Mouse (Mus musculus): ENCODE measurements at regions not wholly inside any gene's neighbourhood (a gene's known extent, or its start where the extent isn't known, plus 50 kb on each side); places are given as distances from the start of the nearest gene placed in this dataset.

DNA sequence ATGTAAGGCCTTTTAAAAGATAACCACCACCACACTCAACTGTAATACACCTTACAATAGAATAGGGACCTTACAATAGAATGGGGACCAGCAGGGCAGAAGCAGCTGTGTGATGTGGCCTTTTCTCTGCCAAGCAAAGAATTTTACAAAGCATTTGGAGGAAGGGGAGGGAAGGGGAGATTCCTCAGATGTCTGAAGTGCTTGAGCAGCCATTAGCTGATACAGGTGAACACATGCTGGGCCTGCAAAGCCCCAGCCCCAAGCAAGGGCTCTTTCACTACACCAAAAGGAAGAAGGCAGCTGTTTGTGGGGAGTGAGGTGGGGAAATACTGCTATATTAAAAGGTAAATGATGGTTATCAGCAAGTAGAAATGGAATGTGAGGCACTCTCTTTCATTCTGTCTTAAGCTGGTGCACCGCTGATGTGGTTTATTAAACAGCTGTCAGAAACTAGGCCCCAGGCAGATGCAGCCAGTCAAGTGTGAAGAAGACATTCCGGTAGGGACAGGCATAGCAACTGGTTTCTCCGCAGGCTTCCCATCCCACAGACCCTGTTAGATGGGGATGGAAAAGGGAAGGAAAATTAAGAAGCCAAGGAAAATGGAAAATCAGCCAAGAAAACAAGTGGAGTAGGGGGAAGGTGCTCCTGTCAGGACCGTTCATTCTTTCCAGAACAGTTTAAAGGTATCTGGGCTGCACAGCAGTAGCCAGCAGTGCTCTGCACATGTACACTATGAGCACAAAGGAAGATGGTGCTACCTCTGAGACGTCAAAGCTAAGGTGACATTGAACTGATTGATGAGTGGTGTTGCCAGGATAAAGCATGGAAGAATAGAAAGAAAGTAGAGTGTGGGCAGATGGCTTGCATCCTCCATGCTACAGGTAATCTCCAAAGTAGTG, 508.6 kb upstream of the Plxna2 start:
- Histone ChIP-seq H3K27me3 (replicated peaks; ENCODE audit: low read depth, poor library complexity, severe bottlenecking) (peaks cover 51% of the 10 kb centered on the region), H3K36me3 (replicated peaks) (no peaks in the 10 kb centered on the region), H3K4me3 (no peak overlapping the region), H3K27ac (replicated peaks) (no peak overlapping the region), H3K4me1 (peaks cover 23% of the 10 kb centered on the region), H3K9me3 (no peaks in the 10 kb centered on the region)
- DNase-seq (ENCODE audit: low spot score) = peak; percentile 25
- WGBS = 39% methylated on average over 5 of the region's 5 CpGs

DNA sequence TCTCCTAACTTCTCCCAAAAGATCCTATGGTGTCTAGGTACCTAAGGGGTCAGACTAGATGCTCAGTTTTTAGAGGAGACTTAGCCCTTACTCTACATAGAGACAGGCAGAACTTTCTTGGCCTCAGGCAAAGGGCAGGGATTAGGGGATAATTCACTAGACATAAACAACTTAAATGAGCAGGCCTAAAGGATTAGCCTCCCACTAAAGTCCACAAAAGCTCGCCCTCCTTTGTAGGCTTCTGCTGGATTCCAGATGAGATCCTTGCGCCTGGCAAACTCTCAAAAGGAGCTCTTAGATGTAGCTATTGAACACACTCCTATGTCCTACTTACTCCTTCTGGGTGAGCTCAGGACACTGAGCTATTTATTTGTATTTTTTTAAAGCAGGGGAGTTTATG, 509.9 kb upstream of the Plxna2 start:
- H3K27ac ChIP-seq (replicated peaks) = no peak overlapping the region
- H3K4me3 ChIP-seq = no peak overlapping the region
- peak; percentile 27 for DNase-seq (ENCODE audit: low spot score)
- peaks cover 62% of the 10 kb centered on the region for H3K27me3 ChIP-seq (replicated peaks; ENCODE audit: low read depth, poor library complexity, severe bottlenecking)
- H3K9me3 ChIP-seq = no peaks in the 10 kb centered on the region
- H3K4me1 ChIP-seq = peaks cover 23% of the 10 kb centered on the region
- WGBS = 14% methylated on average over 2 of the region's 2 CpGs
- no peaks in the 10 kb centered on the region for H3K36me3 ChIP-seq (replicated peaks)

- peaks cover 62% of the 10 kb centered on the region for H3K27me3 ChIP-seq (replicated peaks; ENCODE audit: low read depth, poor library complexity, severe bottlenecking)
- DNase-seq (ENCODE audit: low spot score) = no peak
Observed at GRCm38 (mm10) chr1:194107271-194107938, 510.6 kb upstream of the Plxna2 start.

DNA sequence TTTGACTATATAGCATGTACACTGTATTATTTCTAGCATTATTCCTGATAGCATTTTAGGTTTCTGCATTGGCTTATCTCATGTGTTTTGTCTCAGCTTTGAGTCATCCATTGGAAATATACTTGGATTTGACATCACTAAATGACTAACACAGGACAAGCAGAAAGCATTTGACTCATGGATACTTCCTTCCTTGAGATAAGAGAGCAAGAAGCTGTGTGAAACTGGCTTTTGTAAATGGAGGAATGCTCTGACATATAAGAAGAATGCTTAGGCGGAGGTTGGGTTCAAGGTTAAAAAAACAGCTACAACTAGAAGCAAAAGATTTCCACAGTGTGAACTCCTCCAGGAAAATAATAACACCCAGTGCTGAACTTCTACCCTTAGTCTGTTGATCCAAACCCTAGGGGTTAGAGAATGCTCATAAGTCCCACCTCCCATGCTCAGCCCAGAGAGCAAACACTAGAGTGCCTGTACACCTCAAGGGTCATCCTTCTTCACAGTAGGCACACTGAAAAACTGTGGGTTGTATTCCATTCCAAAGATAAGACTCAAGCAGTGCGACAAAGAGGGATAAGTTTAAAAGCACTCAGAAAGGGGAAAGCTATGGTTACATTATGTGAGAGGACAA, 528.0 kb upstream of the Plxna2 start:
- no peak overlapping the region for H3K27ac ChIP-seq (replicated peaks)
- H3K4me3 ChIP-seq = no peak overlapping the region
- whole genome bisulfite sequencing = 79% methylated on average over 2 of the region's 2 CpGs

More at GRCm38 (mm10) chr1:194107271-194107938, 510.6 kb upstream of the Plxna2 start:
- Histone ChIP-seq H3K4me1 (peaks cover 23% of the 10 kb centered on the region), H3K9me3 (no peaks in the 10 kb centered on the region), H3K36me3 (replicated peaks) (no peaks in the 10 kb centered on the region), H3K27ac (replicated peaks) (no peak overlapping the region), H3K4me3 (no peak overlapping the region)
- 78% methylated on average over 3 of the region's 3 CpGs for WGBS

DNA sequence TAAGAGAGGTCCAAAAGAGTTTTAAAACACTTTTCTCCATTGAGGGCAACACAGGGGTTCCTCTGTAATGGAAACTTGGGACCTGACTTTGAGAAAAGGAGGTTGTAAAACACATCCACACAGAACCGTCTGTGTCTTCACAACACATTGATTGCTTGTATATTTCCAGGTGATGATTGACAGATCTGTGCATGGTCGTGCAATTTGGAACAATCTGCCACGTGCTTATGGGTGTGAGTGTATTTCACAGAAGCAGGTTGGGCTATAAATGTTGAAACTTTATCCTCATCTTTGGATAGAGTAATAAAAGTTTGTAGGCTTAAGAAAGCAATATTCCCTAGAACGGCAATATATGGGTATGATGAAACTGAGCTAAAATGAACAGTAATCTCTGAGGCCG, 559.5 kb upstream of the Plxna2 start:
- no peak overlapping the region for H3K4me3 ChIP-seq
- no peak for DNase-seq (ENCODE audit: low spot score)
- no peaks in the 10 kb centered on the region for H3K4me1 ChIP-seq
- no peaks in the 10 kb centered on the region for H3K36me3 ChIP-seq (replicated peaks)
- 88% methylated on average over 5 of the region's 5 CpGs for WGBS
- no peak overlapping the region for H3K27ac ChIP-seq (replicated peaks)
- H3K9me3 ChIP-seq = no peaks in the 10 kb centered on the region
- H3K27me3 ChIP-seq (replicated peaks; ENCODE audit: low read depth, poor library complexity, severe bottlenecking) = no peaks in the 10 kb centered on the region

More for the DNA sequence above, 528.0 kb upstream of the Plxna2 start:
- H3K4me1 ChIP-seq = no peaks in the 10 kb centered on the region
- no peaks in the 10 kb centered on the region for H3K27me3 ChIP-seq (replicated peaks; ENCODE audit: low read depth, poor library complexity, severe bottlenecking)
- no peak for DNase-seq (ENCODE audit: low spot score)
- H3K9me3 ChIP-seq = no peaks in the 10 kb centered on the region
- H3K36me3 ChIP-seq (replicated peaks) = no peaks in the 10 kb centered on the region

- H3K27ac ChIP-seq (replicated peaks) = no peak overlapping the region
- H3K4me1 ChIP-seq = no peaks in the 10 kb centered on the region
- H3K4me3 ChIP-seq = no peak overlapping the region
- H3K27me3 ChIP-seq (replicated peaks; ENCODE audit: low read depth, poor library complexity, severe bottlenecking) = no peaks in the 10 kb centered on the region
- no peak for DNase-seq (ENCODE audit: low spot score)
- no peaks in the 10 kb centered on the region for H3K9me3 ChIP-seq
- H3K36me3 ChIP-seq (replicated peaks) = no peaks in the 10 kb centered on the region
- WGBS = 25% methylated on average over 1 of the region's 1 CpGs
Observed at GRCm38 (mm10) chr1:194056544-194056943, 561.5 kb upstream of the Plxna2 start.

DNA sequence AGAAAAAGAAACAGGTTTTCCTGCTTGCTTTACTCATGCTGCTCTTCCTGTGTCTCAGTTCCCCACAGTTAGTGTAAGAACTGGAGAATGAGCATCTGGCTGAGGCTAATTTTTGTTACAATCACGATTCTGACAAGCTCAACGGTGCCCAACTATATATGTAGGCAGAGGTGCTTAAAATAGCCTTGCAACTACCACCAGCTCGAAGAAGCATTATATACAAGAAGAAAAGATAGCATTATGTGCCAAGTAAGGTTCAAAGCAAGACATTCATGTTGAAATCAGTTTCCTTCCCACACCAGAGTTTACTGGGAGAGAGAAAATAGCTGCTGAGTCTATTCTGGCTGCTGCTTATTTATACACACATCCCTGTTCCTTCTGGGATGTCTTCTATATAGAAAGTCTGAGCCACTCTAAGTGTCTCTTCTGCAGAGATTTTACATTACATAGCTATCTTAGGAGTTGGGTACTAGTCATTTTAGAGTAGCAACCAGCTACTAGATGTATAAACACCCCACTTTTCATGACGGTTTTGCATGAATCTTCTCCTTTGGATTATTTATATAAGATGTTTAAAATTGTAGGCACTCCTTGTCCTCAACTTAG, 568.2 kb upstream of the Plxna2 start:
- DNase-seq (ENCODE audit: low spot score) = no peak
- H3K27ac ChIP-seq (replicated peaks) = no peak overlapping the region
- H3K36me3 ChIP-seq (replicated peaks) = no peaks in the 10 kb centered on the region
- 81% methylated on average over 4 of the region's 4 CpGs for WGBS
- no peaks in the 10 kb centered on the region for H3K4me1 ChIP-seq
- no peaks in the 10 kb centered on the region for H3K9me3 ChIP-seq
- H3K27me3 ChIP-seq (replicated peaks; ENCODE audit: low read depth, poor library complexity, severe bottlenecking) = no peaks in the 10 kb centered on the region
- no peak overlapping the region for H3K4me3 ChIP-seq

- H3K4me1 ChIP-seq = peaks cover 7% of the 10 kb centered on the region; the same call in 1 of the 2 replicates
- H3K9me3 ChIP-seq = no peaks in the 10 kb centered on the region
- no peak for DNase-seq (ENCODE audit: low spot score)
- H3K36me3 ChIP-seq (replicated peaks) = no peaks in the 10 kb centered on the region
- WGBS = 66% methylated on average over 8 of the region's 8 CpGs
- no peak overlapping the region for H3K27ac ChIP-seq (replicated peaks)
- no peak overlapping the region for H3K4me3 ChIP-seq
- no peaks in the 10 kb centered on the region; the same call in 1 of the 2 replicates for H3K27me3 ChIP-seq (replicated peaks; ENCODE audit: low read depth, poor library complexity, severe bottlenecking)
Observed at GRCm38 (mm10) chr1:194041393-194042352, 576.3 kb upstream of the Plxna2 start.

DNA sequence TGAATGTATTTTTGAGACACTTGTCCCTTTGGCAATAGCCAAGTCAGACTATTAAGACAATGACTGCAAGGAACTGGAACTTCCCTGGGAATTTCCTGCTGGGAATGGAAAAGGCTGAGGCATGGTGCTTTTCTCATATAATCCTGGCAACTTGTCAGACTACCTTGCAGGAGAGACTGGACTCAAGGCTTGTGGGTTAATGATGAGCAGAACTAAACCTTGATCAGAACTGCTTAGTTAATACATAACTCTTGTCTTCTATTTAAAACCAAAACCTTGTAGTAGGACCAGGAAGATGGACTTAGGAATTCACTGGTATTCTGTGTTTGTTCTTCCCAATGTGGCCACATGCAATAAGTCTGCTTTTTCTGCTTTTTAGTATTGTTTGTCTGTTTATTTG, 579.3 kb upstream of the Plxna2 start:
- peaks cover 17% of the 10 kb centered on the region for H3K4me1 ChIP-seq
- H3K27me3 ChIP-seq (replicated peaks; ENCODE audit: low read depth, poor library complexity, severe bottlenecking) = peaks cover 7% of the 10 kb centered on the region
- H3K4me3 ChIP-seq = no peak overlapping the region
- DNase-seq (ENCODE audit: low spot score) = no peak
- no peak overlapping the region for H3K27ac ChIP-seq (replicated peaks)
- no peaks in the 10 kb centered on the region for H3K36me3 ChIP-seq (replicated peaks)
- no peaks in the 10 kb centered on the region for H3K9me3 ChIP-seq

DNA sequence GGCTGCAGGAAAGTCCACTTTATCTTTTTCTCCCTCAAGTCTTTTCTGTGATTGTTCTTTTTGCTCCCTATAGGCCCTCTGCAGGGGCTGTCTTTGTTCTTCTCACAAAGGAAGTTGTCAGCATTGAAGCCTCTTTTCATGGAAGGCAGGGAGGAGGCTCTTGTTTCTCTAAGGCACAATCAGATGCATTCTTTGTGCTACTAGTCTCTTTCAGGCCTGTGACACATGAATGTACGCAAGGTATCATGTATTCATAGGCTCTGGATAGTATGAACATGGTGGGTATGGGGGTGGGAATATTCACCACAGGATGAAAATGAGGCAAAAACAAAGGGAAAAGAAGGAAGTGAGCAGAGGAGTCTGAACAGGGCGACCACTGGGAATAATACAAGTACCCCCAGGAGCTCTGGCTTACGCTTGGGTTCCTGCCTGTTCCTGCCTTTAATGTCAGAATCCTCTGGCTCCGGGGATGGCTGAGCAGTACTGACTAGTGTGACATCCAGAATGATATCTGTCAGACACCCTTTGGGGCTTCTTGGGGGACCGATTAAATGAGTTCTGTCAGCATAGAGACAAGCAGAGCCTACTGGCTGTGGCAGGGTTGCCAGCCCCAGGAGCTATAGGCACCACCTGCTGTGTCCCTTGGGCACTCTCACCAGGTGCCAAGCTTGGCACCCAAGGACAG, 583.7 kb upstream of the Plxna2 start:
- no peaks in the 10 kb centered on the region for H3K9me3 ChIP-seq
- WGBS = 37% methylated on average over 5 of the region's 5 CpGs
- peaks cover 12% of the 10 kb centered on the region for H3K27me3 ChIP-seq (replicated peaks; ENCODE audit: low read depth, poor library complexity, severe bottlenecking)
- peak overlapping the region; percentile 0; the same call in 1 of the 2 replicates for H3K27ac ChIP-seq (replicated peaks)
- peaks cover 10% of the 10 kb centered on the region for H3K4me1 ChIP-seq
- no peak for DNase-seq (ENCODE audit: low spot score)
- H3K36me3 ChIP-seq (replicated peaks) = no peaks in the 10 kb centered on the region
- no peak overlapping the region for H3K4me3 ChIP-seq

GRCm38 (mm10) chr1:194032603-194033002, 585.4 kb upstream of the Plxna2 start:
- Histone ChIP-seq H3K4me1 (peaks cover 10% of the 10 kb centered on the region), H3K36me3 (replicated peaks) (no peaks in the 10 kb centered on the region), H3K4me3 (no peak overlapping the region), H3K27ac (replicated peaks) (no peak overlapping the region), H3K27me3 (replicated peaks; ENCODE audit: low read depth, poor library complexity, severe bottlenecking) (peaks cover 12% of the 10 kb centered on the region), H3K9me3 (no peaks in the 10 kb centered on the region)
- 95% methylated on average over 1 of the region's 1 CpGs for WGBS
- DNase-seq (ENCODE audit: low spot score) = no peak
